Mouse (Mus musculus): Measurements from ENCODE around the gene Prdm16. TPM values are rescaled to one million over a fixed set of nuclear protein-coding genes. Genes with fewer than 3 reads are reported as not detected.
A peak's percentile ranks its signal among the peaks of the same experiment; 100 is the strongest.

Prdm16 gene
- polyA plus RNA-seq, 1 experiment: 0.50 TPM

DNA sequence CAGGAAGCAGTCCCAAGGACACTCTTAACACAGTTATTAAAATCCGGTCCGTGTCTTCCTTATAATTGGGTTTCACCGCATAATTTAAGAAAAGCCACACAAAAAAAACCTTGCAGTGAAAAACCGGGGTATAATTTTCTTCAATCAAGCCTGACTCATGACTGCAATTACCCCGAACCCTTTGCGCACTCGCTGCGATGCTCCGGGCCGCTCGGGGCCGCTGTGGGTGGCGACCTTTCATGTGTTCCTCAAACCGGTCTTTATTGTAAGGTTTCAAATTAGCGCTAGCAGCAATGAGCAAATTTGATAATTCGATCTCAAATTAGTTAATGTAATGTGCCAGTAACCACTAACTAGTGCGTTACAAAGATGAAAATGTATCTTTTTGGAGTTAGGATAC lies 215.9 kb downstream of the Prdm16 start:
- Histone ChIP-seq H3K27ac (ENCODE audit: insufficient read depth, low read depth, low read length) (no peak overlapping the region), H3K4me3 (ENCODE audit: insufficient read depth, low read length) (no peak overlapping the region), H3K4me1 (ENCODE audit: control insufficient read depth, insufficient read depth, low read length) (no peaks in the 10 kb centered on the region)
- TF ChIP-seq CTCF (IDR thresholded peaks at IDR 0.05; ENCODE audit: low read depth, low read length) (no peak), POLR2A (IDR thresholded peaks at IDR 0.05; ENCODE audit: borderline replicate concordance, low read depth, low read length) (no peak)

DNA sequence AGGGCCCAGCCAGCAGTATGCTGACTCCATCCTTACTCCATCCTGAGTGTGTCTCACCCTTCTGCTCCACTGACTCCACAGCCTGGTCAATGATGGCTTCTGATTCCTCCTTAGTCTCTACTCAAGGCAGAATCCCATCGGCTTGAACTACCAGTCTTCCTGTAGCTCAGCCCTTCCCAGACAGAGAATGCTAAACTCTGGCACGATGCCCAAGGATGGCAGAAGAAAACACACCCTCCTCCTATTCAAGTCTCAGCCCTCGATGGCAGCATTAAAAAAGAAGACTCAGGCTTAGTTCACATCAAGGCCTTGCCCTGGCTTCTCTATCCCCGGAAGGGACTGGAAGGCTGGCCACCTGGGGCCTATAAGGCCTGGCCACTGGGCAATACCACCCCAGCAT lies 216.9 kb downstream of the Prdm16 start:
- Histone ChIP-seq H3K27ac (ENCODE audit: insufficient read depth, low read depth, low read length) (no peak overlapping the region), H3K4me3 (ENCODE audit: insufficient read depth, low read length) (no peak overlapping the region), H3K4me1 (ENCODE audit: control insufficient read depth, insufficient read depth, low read length) (no peaks in the 10 kb centered on the region)
- TF ChIP-seq CTCF (IDR thresholded peaks at IDR 0.05; ENCODE audit: low read depth, low read length) (no peak), POLR2A (IDR thresholded peaks at IDR 0.05; ENCODE audit: borderline replicate concordance, low read depth, low read length) (no peak)

DNA sequence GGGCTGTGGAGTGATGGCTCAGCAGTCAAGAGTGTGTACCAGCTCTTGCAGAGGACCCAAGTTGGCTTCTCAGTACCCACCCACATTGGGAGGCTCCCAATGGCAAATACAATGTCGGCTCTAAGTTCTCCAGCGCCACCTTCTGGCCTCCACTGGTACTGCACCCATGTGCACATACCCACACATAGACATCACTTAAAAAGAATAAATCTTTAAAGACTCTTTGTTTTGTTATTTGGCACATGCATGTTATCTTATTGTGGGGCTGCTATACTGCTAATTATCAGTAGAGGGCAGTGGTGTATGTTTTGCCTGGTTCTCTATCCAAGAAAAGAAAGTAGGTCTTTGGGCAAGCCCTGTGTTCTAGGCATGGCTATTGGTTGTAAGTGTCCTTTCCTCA lies 217.7 kb downstream of the Prdm16 start:
- Histone ChIP-seq H3K4me1 (ENCODE audit: control insufficient read depth, insufficient read depth, low read length) (no peaks in the 10 kb centered on the region), H3K27ac (ENCODE audit: insufficient read depth, low read depth, low read length) (no peak overlapping the region), H3K4me3 (ENCODE audit: insufficient read depth, low read length) (no peak overlapping the region)
- TF ChIP-seq CTCF (IDR thresholded peaks at IDR 0.05; ENCODE audit: low read depth, low read length): peak; percentile 20; the same call in 1 of the 2 replicates
- no peak for TF ChIP-seq POLR2A (IDR thresholded peaks at IDR 0.05; ENCODE audit: borderline replicate concordance, low read depth, low read length)

DNA sequence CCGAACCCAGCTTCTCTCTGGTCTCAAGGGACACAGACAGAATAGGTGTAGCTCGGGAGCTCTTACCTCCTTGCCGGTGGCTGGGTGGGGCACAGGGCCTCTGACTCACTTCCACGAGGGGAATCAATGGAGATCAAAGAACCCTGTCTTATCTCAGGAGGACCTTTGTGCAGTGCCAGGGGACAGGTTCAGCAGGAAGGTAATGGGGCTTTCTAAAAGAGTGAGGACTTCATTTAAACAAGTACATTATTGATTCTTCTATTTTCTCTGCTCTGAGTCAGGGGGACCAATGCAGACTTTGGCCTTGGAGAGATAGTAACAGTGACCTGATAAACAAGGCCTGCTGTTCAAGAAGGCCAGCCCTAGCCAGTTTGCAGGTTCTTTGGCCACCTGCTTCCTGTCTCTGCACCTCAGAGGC lies 218.3 kb downstream of the Prdm16 start:
- Histone ChIP-seq H3K4me1 (ENCODE audit: control insufficient read depth, insufficient read depth, low read length) (no peaks in the 10 kb centered on the region), H3K4me3 (ENCODE audit: insufficient read depth, low read length) (no peak overlapping the region), H3K27ac (ENCODE audit: insufficient read depth, low read depth, low read length) (no peak overlapping the region)
- TF ChIP-seq CTCF (IDR thresholded peaks at IDR 0.05; ENCODE audit: low read depth, low read length) (no peak), POLR2A (IDR thresholded peaks at IDR 0.05; ENCODE audit: borderline replicate concordance, low read depth, low read length) (no peak)

DNA sequence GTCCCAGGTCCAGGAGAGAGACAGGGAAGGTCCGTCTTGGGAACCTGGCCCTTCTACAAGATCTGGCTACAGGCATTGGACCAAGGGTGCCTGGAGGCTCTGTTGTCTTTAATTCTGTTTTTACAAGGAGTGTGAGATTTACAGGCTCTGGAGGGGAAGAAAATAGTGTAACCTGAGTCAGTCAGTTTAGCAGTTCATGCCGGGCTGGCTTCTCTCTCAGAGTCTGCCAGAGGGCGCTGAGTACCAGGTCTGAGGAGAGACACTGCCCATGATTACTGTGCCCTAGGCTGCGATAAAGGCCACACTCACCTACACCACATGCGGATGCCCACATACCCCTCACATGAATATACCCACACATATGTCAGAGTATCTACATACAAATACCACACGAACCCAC lies 219.9 kb downstream of the Prdm16 start:
- TF ChIP-seq POLR2A (IDR thresholded peaks at IDR 0.05; ENCODE audit: borderline replicate concordance, low read depth, low read length) (no peak), CTCF (IDR thresholded peaks at IDR 0.05; ENCODE audit: low read depth, low read length) (no peak)
- H3K27ac ChIP-seq (ENCODE audit: insufficient read depth, low read depth, low read length): no peak overlapping the region
- no peaks in the 10 kb centered on the region for H3K4me1 ChIP-seq (ENCODE audit: control insufficient read depth, insufficient read depth, low read length)
- no peak overlapping the region for H3K4me3 ChIP-seq (ENCODE audit: insufficient read depth, low read length)

DNA sequence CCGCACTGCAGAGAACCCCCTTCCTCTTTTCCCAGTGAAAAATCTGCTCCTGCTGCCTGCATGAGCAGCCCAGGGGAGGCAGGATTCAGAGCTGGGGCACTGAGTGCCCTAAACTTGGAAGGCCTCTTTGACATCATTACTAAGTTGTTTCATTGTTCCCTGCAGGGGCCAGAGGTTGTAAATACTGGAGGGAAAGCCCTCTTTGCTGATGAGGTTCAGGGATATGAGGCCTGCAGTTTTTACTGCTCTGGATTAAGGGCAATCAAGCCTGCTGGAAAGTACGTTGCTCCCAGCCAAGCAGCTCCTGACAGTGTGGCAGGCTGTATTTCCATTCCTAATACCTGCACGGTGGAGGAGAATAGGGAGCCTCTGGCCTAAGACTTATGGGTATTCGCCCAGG lies 221.8 kb downstream of the Prdm16 start:
- Histone ChIP-seq H3K27ac (ENCODE audit: insufficient read depth, low read depth, low read length) (no peak overlapping the region), H3K4me1 (ENCODE audit: control insufficient read depth, insufficient read depth, low read length) (no peaks in the 10 kb centered on the region), H3K4me3 (ENCODE audit: insufficient read depth, low read length) (no peak overlapping the region)
- TF ChIP-seq POLR2A (IDR thresholded peaks at IDR 0.05; ENCODE audit: borderline replicate concordance, low read depth, low read length): no peak
- TF ChIP-seq CTCF (IDR thresholded peaks at IDR 0.05; ENCODE audit: low read depth, low read length): no peak

DNA sequence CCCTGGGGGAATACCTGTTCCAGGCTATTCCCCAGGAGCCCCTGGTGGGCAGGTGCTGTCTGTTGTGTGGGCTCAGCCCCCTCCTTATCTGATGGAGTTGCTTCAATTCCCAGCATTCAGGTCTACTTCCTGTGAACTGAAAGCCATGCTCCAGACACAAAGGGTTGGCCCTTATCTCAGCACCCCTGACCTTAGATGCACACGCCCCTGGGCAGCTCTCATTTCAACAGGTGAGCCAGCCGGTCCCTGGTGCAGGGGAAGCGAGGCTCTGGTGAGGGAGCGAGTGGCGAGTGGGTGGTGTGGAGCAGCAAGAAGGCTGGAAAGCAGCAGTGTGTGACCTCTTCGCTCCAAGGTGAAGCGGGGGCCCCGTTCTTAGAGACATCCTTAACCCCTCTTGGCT lies 226.1 kb downstream of the Prdm16 start:
- TF ChIP-seq POLR2A (IDR thresholded peaks at IDR 0.05; ENCODE audit: borderline replicate concordance, low read depth, low read length): no peak
- TF ChIP-seq CTCF (IDR thresholded peaks at IDR 0.05; ENCODE audit: low read depth, low read length): no peak
- no peak overlapping the region for H3K27ac ChIP-seq (ENCODE audit: insufficient read depth, low read depth, low read length)
- no peak overlapping the region for H3K4me3 ChIP-seq (ENCODE audit: insufficient read depth, low read length)
- H3K4me1 ChIP-seq (ENCODE audit: control insufficient read depth, insufficient read depth, low read length): no peaks in the 10 kb centered on the region

DNA sequence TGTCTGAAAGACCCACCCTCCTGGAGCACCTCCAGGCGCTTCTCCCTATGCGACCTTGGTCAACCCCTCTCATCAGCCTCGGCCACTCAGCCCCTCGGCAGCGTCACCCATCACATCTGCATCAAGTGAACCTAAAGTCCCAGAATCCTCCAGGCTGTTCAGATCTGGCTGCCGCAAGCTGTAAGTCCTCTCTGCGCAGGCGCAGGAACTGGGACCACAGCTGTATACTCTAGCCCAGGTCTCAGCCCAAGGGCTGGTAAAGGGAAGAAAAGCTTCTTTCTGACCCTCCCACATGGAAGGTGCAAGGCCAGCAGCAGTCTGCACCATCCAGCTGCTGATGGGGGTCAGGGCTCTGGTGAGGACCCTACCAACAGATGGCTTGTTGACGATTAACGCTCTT lies 226.8 kb downstream of the Prdm16 start:
- Histone ChIP-seq H3K4me3 (ENCODE audit: insufficient read depth, low read length) (no peak overlapping the region), H3K27ac (ENCODE audit: insufficient read depth, low read depth, low read length) (no peak overlapping the region), H3K4me1 (ENCODE audit: control insufficient read depth, insufficient read depth, low read length) (no peaks in the 10 kb centered on the region)
- TF ChIP-seq POLR2A (IDR thresholded peaks at IDR 0.05; ENCODE audit: borderline replicate concordance, low read depth, low read length) (no peak), CTCF (IDR thresholded peaks at IDR 0.05; ENCODE audit: low read depth, low read length) (no peak)

DNA sequence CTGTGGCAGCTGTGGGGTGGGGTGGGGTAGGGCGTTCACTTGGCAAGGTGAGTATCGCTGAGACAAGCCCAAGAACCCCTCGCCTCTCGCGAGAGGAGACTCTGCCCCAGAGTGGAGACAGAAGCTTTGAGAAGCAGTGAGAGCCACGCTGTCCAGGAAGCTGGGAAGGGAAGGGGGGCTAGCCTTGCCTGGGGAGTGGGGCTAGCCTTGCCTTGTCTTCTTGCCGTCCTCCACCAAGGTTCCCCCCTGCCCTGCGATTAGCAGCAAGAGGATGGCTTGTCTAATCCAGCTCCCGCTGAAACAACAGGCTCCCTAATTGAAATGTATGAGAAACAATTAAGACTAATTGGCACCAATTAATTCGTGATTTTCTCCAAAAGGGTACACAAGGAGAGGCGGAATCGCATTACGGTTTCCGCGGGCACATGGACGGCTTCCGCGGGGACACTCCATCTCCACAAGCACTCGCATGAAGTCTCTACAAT lies 227.4 kb downstream of the Prdm16 start:
- no peak overlapping the region for H3K27ac ChIP-seq (ENCODE audit: insufficient read depth, low read depth, low read length)
- H3K4me1 ChIP-seq (ENCODE audit: control insufficient read depth, insufficient read depth, low read length): no peaks in the 10 kb centered on the region
- TF ChIP-seq POLR2A (IDR thresholded peaks at IDR 0.05; ENCODE audit: borderline replicate concordance, low read depth, low read length) (no peak), CTCF (IDR thresholded peaks at IDR 0.05; ENCODE audit: low read depth, low read length) (no peak)
- no peak overlapping the region for H3K4me3 ChIP-seq (ENCODE audit: insufficient read depth, low read length)

DNA sequence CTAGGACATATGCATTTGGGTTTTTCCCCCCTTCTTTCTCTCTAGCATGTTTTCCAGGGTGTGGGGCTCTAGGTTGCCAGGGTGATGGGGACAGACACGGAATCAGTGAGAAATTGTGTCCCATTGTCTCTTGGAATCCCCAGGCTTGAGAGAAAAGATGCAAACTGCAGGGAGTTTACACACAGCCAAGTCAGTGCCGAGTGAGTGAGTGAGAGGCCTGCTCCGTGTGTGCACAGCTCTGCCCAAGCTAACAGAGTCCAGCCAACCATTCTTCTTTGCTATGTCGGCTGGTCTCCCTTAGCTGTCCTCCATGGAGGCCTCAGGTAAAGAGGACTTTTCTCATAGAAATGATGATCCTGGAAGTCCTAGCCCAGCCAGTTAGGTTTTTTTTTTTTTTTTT lies 233.7 kb downstream of the Prdm16 start:
- TF ChIP-seq POLR2A (IDR thresholded peaks at IDR 0.05; ENCODE audit: borderline replicate concordance, low read depth, low read length) (no peak), CTCF (IDR thresholded peaks at IDR 0.05; ENCODE audit: low read depth, low read length) (no peak)
- H3K27ac ChIP-seq (ENCODE audit: insufficient read depth, low read depth, low read length): no peak overlapping the region
- no peak overlapping the region for H3K4me3 ChIP-seq (ENCODE audit: insufficient read depth, low read length)
- H3K4me1 ChIP-seq (ENCODE audit: control insufficient read depth, insufficient read depth, low read length): no peaks in the 10 kb centered on the region

Measured in bone marrow macrophage, adult 2 months (primary cell).